Mouse (Mus musculus): ENCODE measurements around the gene Eid3. TPM values are rescaled to one million over a fixed set of nuclear protein-coding genes. Genes with fewer than 3 reads are reported as not detected.

The Eid3 gene
- 3.5 to 4.9 TPM (median 4.3 TPM) in 4 replicates for total RNA-seq (2023; ENCODE audit: inconsistent age)

GRCm38 (mm10) chr10:82866356-82866755, at the start of gene Eid3:
Eid3 (plus strand) TSS chr10:82866626.

GRCm38 (mm10) chr10:82833926-82834325, 32.5 kb upstream of the Eid3 start, which contains the start of gene Txnrd1:
Txnrd1 (plus strand) TSS chr10:82833951.

Other genes starting within 250 kb of the Eid3 start
- gene 1190007I07Rik, start 243.4 kb upstream of the Eid3 start, total RNA-seq (2023; ENCODE audit: inconsistent age), result 14.8 to 21.3 TPM (median 17.3 TPM) in 4 replicates
- 89.2 to 102 TPM (median 90.4 TPM) in 4 replicates for gene Tdg, start 236.8 kb upstream of the Eid3 start, total RNA-seq (2023; ENCODE audit: inconsistent age)
- gene Glt8d2, start 176.0 kb upstream of the Eid3 start, total RNA-seq (2023; ENCODE audit: inconsistent age), result not detected in 4 replicates
- 24.6 to 29.8 TPM (median 27.3 TPM) in 4 replicates for gene Hcfc2, start 170.5 kb upstream of the Eid3 start, total RNA-seq (2023; ENCODE audit: inconsistent age)
- 28.8 to 39.8 TPM (median 38.0 TPM) in 4 replicates for gene Nfyb, start 102.5 kb upstream of the Eid3 start, total RNA-seq (2023; ENCODE audit: inconsistent age)
- gene Txnrd1, start 32.7 kb upstream of the Eid3 start, total RNA-seq (2023; ENCODE audit: inconsistent age), result 34.8 to 38.8 TPM (median 38.0 TPM) in 4 replicates
- 12.1 to 18.2 TPM (median 16.9 TPM) in 4 replicates for gene Chst11, start 118.9 kb downstream of the Eid3 start, total RNA-seq (2023; ENCODE audit: inconsistent age)

Data from B cell, adult (primary cell).